Mouse (Mus musculus) hindbrain, embryonic 14.5 days (tissue): ENCODE data around the gene Hcn2. TPM values are rescaled to one million over a fixed set of nuclear protein-coding genes. Genes with fewer than 3 reads are reported as not detected.
"Not testable (repeated sequence)": the region's sequence is repeated elsewhere in the genome, so short reads cannot be mapped to it uniquely, and the experiment has no call there.

ENCODE experiments used
- ATAC-seq: fragments of 200-750 bp; cut with Nextera tagmentation; 2 replicates; pipeline ENCODE4 v1.8.0; 2017; ENCODE audit warnings: moderate number of reproducible peaks, mild to moderate bottlenecking, moderate TSS enrichment, moderate library complexity; ENCODE audit not compliant: low FRiP score
- DNase-seq: peaks from one replicate; pipeline ENCODE4 v3.0.0-alpha.2; 2015; ENCODE audit warnings: low spot score
- H3K27ac ChIP-seq: fragments of 300-500 bp; sonication (generic); 2 replicates; pipeline ENCODE4 v1.5.1; 2014; ENCODE audit warnings: mild to moderate bottlenecking, moderate library complexity
- H3K27me3 ChIP-seq: fragments of 300-500 bp; sonication (generic); 2 replicates; pipeline ENCODE4 v1.6.1; 2014; ENCODE audit warnings: mild to moderate bottlenecking, low read length, mixed read lengths; ENCODE audit not compliant: control insufficient read depth, insufficient read depth
- H3K36me3 ChIP-seq: fragments of 300-500 bp; sonication (generic); replicated peaks from 2 replicates; pipeline ENCODE4 v1.6.1; 2014; ENCODE audit not compliant: control insufficient read depth, insufficient read depth
- H3K4me1 ChIP-seq: fragments of 300-500 bp; sonication (generic); replicated peaks from 2 replicates; pipeline ENCODE4 v1.6.1; 2014; ENCODE audit warnings: antibody characterized with exemption, low read length, mixed read lengths; ENCODE audit not compliant: control insufficient read depth, insufficient read depth
- H3K4me2 ChIP-seq: fragments of 300-500 bp; sonication (generic); replicated peaks from 2 replicates; pipeline ENCODE4 v1.6.1; 2014; ENCODE audit warnings: mild to moderate bottlenecking, moderate library complexity
- H3K4me3 ChIP-seq: fragments of 300-500 bp; sonication (generic); replicated peaks from 2 replicates; pipeline ENCODE4 v1.5.1; 2014; ENCODE audit warnings: mild to moderate bottlenecking, low read length
- H3K9ac ChIP-seq: fragments of 300-500 bp; sonication (generic); 2 replicates; pipeline ENCODE4 v1.6.1; 2014
- H3K9me3 ChIP-seq: fragments of 300-500 bp; sonication (generic); 2 replicates; pipeline ENCODE4 v1.6.1; 2016; ENCODE audit warnings: low read length; ENCODE audit not compliant: control insufficient read depth
- WGBS: fragments of 180-500 bp; shearing (Covaris S2); extraction: QIAGEN DNeasy Blood & Tissue Kit; methylation state at CpG from one replicate; pipeline ENCODE4 v1.1.7; 2014; 5-methylcytosine and 5-hydroxymethylcytosine counted together
- polyA plus RNA-seq: library from polyadenylated mRNA; unstranded; fragments of >200 nt; fragmentation: Nextera tagmentation; extraction: Ambion mirVana; gene quantifications from 2 replicates; pipeline ENCODE4 v1.2.1, GENCODE M21; 2014

Hcn2 gene
- polyA plus RNA-seq, 1 experiment from 2014 or later, result 2.9 TPM

DNA sequence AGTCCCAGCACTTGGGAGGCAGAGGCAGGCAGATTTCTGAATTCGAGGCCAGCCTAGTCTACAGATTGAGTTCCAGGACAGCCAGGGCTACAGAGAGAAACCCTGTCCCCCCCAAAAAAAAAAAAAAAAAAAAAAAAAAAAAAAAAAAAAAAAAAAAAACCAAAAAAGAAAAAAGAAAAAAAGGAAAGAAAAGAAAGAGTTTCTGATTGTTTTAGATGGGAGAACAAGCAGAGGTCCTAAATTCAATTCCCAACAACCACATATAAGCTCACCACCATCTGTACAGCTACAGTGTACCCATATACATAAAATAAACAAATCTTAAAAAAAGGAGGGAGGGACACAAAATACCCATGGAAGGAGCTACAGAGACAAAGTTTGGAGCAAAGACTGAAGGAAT, 43.2 kb downstream of the Hcn2 start:
- H3K27ac ChIP-seq, H3K9me3 ChIP-seq, H3K4me3 ChIP-seq, H3K9ac ChIP-seq, H3K4me2 ChIP-seq, DNase-seq, ATAC-seq, H3K27me3 ChIP-seq: not testable (repeated sequence)
- H3K36me3 ChIP-seq, result peaks cover 67% of the 10 kb centered on the region
- peaks cover 11% of the 10 kb centered on the region; the same call in 1 of the 2 replicates for H3K4me1 ChIP-seq
- WGBS, result 89% methylated on average over 1 of the region's 1 CpGs

DNA sequence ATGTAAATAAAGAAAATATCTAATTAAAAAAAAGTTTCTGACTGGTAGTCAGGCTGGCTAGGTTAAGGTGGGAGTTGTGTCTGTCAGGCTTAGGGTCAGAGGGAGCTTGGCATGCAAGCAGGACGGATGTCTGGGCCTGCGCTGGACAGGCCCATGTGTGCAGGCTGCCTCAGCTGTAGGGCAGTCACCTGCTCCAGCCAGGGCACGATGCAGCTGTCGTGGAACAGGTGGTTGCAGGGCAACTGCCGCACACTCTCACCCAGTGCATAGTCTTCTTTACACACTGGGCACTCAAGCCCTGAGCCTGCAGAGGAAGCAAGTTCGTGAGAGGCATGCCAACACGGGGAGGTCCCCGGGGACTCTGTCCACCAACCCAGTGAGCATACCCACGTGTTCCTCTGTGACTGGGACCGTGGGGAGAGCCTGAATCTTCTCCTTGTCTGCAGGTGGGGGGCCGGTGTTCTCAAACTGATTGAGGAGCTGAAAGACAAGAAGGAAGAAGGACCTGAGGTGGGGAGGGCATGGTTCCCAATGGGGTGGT, 44.2 kb downstream of the Hcn2 start:
- WGBS, result 92% methylated on average over 11 of the region's 11 CpGs
- Histone ChIP-seq H3K27ac (no peak overlapping the region), H3K4me1 (peaks cover 12% of the 10 kb centered on the region), H3K4me3 (no peak overlapping the region), H3K27me3 (no peaks in the 10 kb centered on the region), H3K9me3 (no peaks in the 10 kb centered on the region), H3K36me3 (peaks cover 67% of the 10 kb centered on the region), H3K9ac (no peak overlapping the region), H3K4me2 (no peak overlapping the region)
- no peak for DNase-seq
- no peak for ATAC-seq

DNA sequence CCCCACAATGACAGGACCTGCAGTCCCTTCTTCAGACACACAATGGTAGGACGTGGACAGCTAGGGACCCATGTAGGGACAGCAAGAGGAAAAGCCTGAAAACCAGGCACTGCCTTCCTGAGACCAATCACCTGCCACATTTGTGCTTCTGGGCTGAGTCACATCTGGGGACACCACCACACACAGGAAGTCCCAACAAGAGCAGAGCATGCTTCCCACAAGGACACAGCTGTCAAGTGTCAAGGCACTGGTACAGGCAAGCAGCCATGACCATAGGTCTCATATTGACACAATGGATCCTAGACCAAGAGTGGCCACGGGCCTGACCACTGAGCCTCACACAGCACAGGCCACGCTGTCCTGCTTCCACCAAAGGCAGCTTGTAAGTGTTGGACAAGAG, 46.4 kb downstream of the Hcn2 start:
- Histone ChIP-seq H3K9me3 (no peaks in the 10 kb centered on the region), H3K27me3 (no peaks in the 10 kb centered on the region), H3K4me1 (peaks cover 18% of the 10 kb centered on the region), H3K36me3 (peaks cover 47% of the 10 kb centered on the region), H3K4me3 (no peak overlapping the region), H3K9ac (no peak overlapping the region), H3K27ac (no peak overlapping the region), H3K4me2 (no peak overlapping the region)
- WGBS, result 85% methylated on average over 3 of the region's 3 CpGs
- DNase-seq (no peak), ATAC-seq (no peak)

DNA sequence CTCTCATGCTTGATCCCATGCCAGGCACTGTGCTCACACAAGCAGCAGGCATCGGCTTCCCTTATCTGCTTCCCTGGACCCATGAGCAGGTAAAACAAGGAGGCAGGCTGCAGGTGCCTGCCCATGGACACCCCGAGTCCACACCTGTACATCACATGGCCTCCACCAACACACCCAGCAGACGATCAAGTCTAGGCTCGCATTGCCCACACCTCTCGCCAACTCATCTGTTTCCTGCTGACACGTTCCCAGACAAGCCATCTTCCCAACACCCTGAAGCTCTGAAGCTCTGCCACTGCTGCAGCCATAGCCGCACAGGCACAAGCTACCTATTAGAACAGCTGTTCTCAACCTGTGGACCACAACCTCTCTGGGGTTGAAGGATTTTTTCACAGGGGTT, 47.8 kb downstream of the Hcn2 start:
- H3K4me3 ChIP-seq, result no peak overlapping the region
- WGBS, result 91% methylated on average over 7 of the region's 7 CpGs
- H3K36me3 ChIP-seq, result peaks cover 33% of the 10 kb centered on the region
- 0 out of 2 replicates have a peak overlapping the region, but pooled peaks have one; percentile 31 for H3K9ac ChIP-seq
- no peak overlapping the region for H3K27ac ChIP-seq
- H3K4me1 ChIP-seq, result peaks cover 20% of the 10 kb centered on the region
- no peak for ATAC-seq
- H3K27me3 ChIP-seq, result no peaks in the 10 kb centered on the region
- DNase-seq, result no peak
- no peaks in the 10 kb centered on the region for H3K9me3 ChIP-seq
- H3K4me2 ChIP-seq, result no peak overlapping the region

DNA sequence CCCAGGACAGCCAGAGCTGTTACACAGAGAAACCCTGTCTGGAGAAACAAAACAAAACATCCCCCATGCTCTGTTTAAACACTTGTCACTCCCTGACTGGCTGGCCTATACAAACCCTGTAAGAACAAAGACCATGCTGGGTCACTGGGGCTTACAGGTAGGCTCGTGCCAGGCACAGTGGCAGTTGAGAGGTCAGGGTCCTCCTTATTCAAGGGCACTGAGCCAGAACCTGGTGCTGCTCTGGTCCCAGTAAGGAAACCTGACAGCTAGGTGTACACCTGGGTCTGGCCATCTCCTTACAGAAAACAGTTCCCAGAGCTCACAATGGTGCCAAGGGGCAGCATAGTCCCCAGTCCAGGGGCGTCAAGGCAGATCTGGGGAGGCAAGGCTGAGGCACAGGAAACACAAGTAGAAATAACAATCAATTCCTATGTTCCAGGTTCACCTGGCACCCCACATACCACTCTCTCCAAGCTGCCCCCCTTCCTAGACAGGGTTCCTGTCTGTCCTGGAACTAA, 48.9 kb downstream of the Hcn2 start:
- no peaks in the 10 kb centered on the region for H3K9me3 ChIP-seq
- DNase-seq (no peak), ATAC-seq (no peak)
- H3K36me3 ChIP-seq, result peaks cover 23% of the 10 kb centered on the region
- WGBS, result 67% methylated on average over 2 of the region's 2 CpGs
- H3K27me3 ChIP-seq, result no peaks in the 10 kb centered on the region
- no peak overlapping the region for H3K27ac ChIP-seq
- peaks cover 20% of the 10 kb centered on the region for H3K4me1 ChIP-seq
- H3K4me2 ChIP-seq, result peak overlapping the region; percentile 95
- H3K9ac ChIP-seq, result peak overlapping the region; percentile 87
- H3K4me3 ChIP-seq, result peak overlapping the region; percentile 88

DNA sequence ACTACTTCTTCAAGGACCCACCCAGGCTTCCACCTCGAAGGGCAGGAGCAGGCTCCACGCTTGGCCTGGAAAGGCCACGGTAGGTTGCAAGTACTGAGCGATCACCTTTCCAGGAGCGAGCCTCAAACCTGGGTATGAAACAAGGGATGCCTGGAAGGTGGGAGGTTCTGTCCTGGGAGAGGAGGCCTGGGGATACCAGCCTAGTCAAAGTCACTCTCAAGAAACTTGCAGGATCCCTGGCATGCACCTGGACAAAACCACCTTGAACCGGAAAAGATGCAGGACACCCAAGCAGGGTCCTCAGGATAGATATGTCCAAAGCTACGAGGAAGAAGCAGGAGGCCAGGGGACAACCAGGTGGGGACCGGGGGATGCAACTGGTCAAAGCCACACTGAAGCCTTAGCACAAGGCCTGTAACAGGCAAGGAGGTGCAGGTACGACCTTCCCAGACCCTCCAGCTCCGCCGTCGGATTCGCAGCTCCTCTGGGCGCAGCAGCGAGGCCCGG, 49.6 kb downstream of the Hcn2 start:
- Histone ChIP-seq H3K9me3 (no peaks in the 10 kb centered on the region), H3K4me2 (peak overlapping the region; percentile 95), H3K27ac (peak overlapping the region; percentile 90), H3K4me3 (peak overlapping the region; percentile 88), H3K27me3 (no peaks in the 10 kb centered on the region), H3K9ac (peak overlapping the region; percentile 87), H3K4me1 (peaks cover 20% of the 10 kb centered on the region), H3K36me3 (peaks cover 15% of the 10 kb centered on the region)
- WGBS, result 8% methylated on average over 16 of the region's 16 CpGs
- ATAC-seq (no peak), DNase-seq (no peak)

GRCm38 (mm10) chr10:79766508-79767325, 50.3 kb downstream of the Hcn2 start, which contains the start of gene Rnf126:
Gene Rnf126 (minus strand): TSS chr10:79766952.
- peak within 1 kb of the TSS; percentile 87 for H3K9ac ChIP-seq
- ATAC-seq (peak; percentile 89), DNase-seq (peak; percentile 96)
- H3K4me1 ChIP-seq, result peaks cover 20% of the 10 kb centered on the region
- under 1% methylated on average over 82 of the region's 101 CpGs for WGBS
- H3K4me3 ChIP-seq, result peak within 1 kb of the TSS; percentile 88
- H3K27ac ChIP-seq, result peak within 1 kb of the TSS; percentile 90
- H3K36me3 ChIP-seq, result peaks cover 8% of the 10 kb centered on the region
- no peaks in the 10 kb centered on the region for H3K9me3 ChIP-seq
- H3K27me3 ChIP-seq, result no peaks in the 10 kb centered on the region
- peak within 1 kb of the TSS; percentile 95 for H3K4me2 ChIP-seq

DNA sequence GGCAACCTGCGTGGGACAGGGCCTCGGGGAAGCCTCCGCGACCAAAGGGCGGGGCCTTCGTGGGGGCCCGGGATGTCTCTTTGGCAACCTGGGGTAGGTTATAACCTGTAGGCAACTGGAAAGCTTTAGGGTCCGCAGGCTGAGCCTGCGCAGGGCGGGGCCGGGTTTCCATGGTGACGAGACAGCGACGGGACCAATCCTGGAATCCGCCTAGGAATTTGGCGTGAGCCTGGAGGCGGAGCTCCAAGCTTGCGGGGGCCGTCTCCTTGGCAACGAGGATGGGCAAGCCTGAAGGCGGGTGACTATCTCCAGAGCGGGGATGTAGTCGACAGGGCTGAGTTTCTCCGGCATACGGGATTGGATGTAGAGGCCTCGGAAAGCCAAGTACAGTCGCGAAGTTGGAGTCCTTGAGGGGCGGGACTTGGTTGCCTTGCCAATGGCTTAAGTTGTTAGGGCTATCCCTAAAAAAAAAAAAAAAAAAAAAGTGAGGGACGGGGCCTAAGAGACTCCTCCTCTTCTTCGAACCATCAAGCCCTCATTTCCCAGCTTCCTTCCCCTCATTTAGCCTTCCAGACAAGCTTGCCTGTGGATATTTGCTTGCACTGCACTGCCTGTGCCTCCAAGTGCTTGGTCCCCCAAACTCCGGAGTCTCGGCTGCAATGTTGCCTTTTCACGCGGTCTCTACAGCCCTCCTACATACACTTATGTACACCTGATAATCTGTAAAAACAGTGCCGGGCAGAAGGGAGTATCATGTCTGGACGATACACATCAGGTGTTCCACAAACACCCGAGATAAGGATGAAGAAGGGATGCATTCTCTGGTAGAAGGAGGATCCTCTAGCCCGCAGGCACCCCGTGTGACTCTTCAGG, 51.2 kb downstream of the Hcn2 start:
- H3K4me2 ChIP-seq, result peak overlapping the region; percentile 95
- no peaks in the 10 kb centered on the region for H3K27me3 ChIP-seq
- peak overlapping the region; percentile 88 for H3K4me3 ChIP-seq
- peak; percentile 91 for DNase-seq
- no peaks in the 10 kb centered on the region; the same call in 1 of the 2 replicates for H3K36me3 ChIP-seq
- peak overlapping the region; percentile 90 for H3K27ac ChIP-seq
- peak; percentile 78 for ATAC-seq
- peaks cover 20% of the 10 kb centered on the region for H3K4me1 ChIP-seq
- H3K9me3 ChIP-seq, result no peaks in the 10 kb centered on the region
- WGBS, result 11% methylated on average over 39 of the region's 40 CpGs
- H3K9ac ChIP-seq, result peak overlapping the region; percentile 87
